Mouse (Mus musculus) cerebellum, adult 2 months (tissue): ENCODE measurements around the gene Mpzl1. TPM values are rescaled to one million over a fixed set of nuclear protein-coding genes. Genes with fewer than 3 reads are reported as not detected.

Experiments used
- DNase-seq, 2 experiments: peaks; one replicate each; pipeline ENCODE4 v3.0.0; 2021
- H3K27ac ChIP-seq: fragments of 200-500 bp; 2 replicates; pipeline ENCODE4 v1.5.1; 2012; ENCODE audit warnings: low read length, control low read depth, inconsistent platforms; ENCODE audit not compliant: insufficient read depth
- H3K27me3 ChIP-seq: fragments of 200-500 bp; 2 replicates; pipeline ENCODE4 v1.6.1; 2012; ENCODE audit warnings: inconsistent platforms, mild to moderate bottlenecking, low read length, moderate library complexity; ENCODE audit not compliant: control insufficient read depth, insufficient read depth
- H3K4me1 ChIP-seq: fragments of 200-500 bp; 2 replicates; pipeline ENCODE4 v1.6.1; 2011; ENCODE audit warnings: low read length; ENCODE audit not compliant: control insufficient read depth, insufficient read depth
- H3K4me3 ChIP-seq: fragments of 200-500 bp; replicated peaks from 2 replicates; pipeline ENCODE3; 2011; ENCODE audit warnings: mild to moderate bottlenecking, low read depth, low read length, control low read depth; ENCODE audit not compliant: insufficient read depth
- CTCF ChIP-seq: fragments of 200-500 bp; IDR thresholded peaks from 2 replicates; pipeline ENCODE4 v1.5.1; 2011; ENCODE audit warnings: low read depth, mild to moderate bottlenecking, control low read depth, low read length, moderate library complexity, borderline replicate concordance; ENCODE audit not compliant: insufficient read depth
- POLR2A ChIP-seq: fragments of 200-500 bp; IDR thresholded peaks from 2 replicates; pipeline ENCODE4 v1.6.1; 2011; ENCODE audit warnings: low read length, control low read depth, borderline replicate concordance; ENCODE audit not compliant: insufficient read depth
- WGBS: fragments of 180-500 bp; shearing (Covaris S2); methylation state at CpG from one replicate; pipeline ENCODE4 v1.1.7; 2018; 5-methylcytosine and 5-hydroxymethylcytosine counted together
- polyA plus RNA-seq: library from polyadenylated mRNA; depleted of rRNA; stranded (reverse); fragments of >200 nt; gene quantifications from 2 replicates; pipeline ENCODE4 v1.2.3, GENCODE M21; 2012

Gene Mpzl1
- polyA plus RNA-seq, 1 experiment: 57.0 TPM

- no peaks in the 10 kb centered on the region for H3K27me3 ChIP-seq
- no peak for DNase-seq
- TF ChIP-seq POLR2A: no peak
- no peak for TF ChIP-seq CTCF
- no peak overlapping the region for H3K27ac ChIP-seq
- WGBS: 28% methylated on average over 3 of the region's 3 CpGs
- H3K4me3 ChIP-seq: no peak overlapping the region
- no peaks in the 10 kb centered on the region for H3K4me1 ChIP-seq
Observed at GRCm38 (mm10) chr1:165676993-165677392, 42.7 kb upstream of the Mpzl1 start.

DNA sequence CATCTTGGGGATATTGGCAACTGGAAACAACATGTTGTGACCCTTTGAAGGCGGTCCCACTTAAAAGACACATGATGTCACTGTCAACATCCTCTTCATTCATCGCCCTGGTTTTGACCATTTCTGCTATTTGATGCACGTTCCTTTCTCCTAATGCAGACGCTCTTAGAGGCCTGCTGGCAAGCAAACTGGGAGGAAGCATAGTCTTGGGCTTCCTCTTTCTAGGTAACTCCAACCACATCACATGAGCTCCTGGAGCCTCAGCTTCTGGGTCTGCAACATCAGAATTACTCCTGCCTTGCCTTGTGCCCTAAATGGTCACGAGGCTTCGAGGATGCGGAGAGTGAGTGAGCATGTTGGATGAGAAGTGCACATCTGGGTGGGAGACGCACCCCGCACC, 40.8 kb upstream of the Mpzl1 start:
- no peak for DNase-seq
- Histone ChIP-seq H3K4me3 (no peak overlapping the region), H3K4me1 (no peaks in the 10 kb centered on the region), H3K27me3 (no peaks in the 10 kb centered on the region), H3K27ac (no peak overlapping the region)
- WGBS: 95% methylated on average over 9 of the region's 9 CpGs
- TF ChIP-seq POLR2A (no peak), CTCF (no peak)

- no peaks in the 10 kb centered on the region for H3K27me3 ChIP-seq
- DNase-seq: no peak
- WGBS: 80% methylated on average over 9 of the region's 9 CpGs
- H3K4me3 ChIP-seq: no peak overlapping the region
- no peak overlapping the region for H3K27ac ChIP-seq
- no peaks in the 10 kb centered on the region for H3K4me1 ChIP-seq
- TF ChIP-seq POLR2A (no peak), CTCF (no peak)
Observed at GRCm38 (mm10) chr1:165672355-165672754, 38.0 kb upstream of the Mpzl1 start.

DNA sequence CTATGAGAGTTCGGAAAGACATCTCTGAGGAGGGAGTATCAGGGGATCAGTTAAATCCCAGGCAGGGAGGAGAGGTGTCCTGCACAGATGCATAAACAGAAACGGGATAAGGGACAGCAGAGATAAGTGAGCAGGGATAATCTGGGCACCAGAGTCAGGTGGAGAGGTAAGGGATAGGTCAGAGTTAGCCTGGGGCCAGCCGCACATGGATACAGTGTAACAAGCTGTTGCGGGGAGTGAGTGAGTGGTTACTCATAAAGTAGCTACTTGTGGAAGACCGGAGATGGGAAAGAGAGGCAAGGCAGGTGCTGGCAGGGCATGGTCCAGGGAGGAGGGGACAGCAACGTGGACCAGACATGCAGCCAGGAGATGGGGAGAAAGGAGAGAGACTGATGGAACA, 35.7 kb upstream of the Mpzl1 start:
- no peak for DNase-seq
- Histone ChIP-seq H3K27me3 (no peaks in the 10 kb centered on the region), H3K27ac (no peak overlapping the region), H3K4me1 (no peaks in the 10 kb centered on the region), H3K4me3 (no peak overlapping the region)
- WGBS: 77% methylated on average over 6 of the region's 6 CpGs
- TF ChIP-seq POLR2A (no peak), CTCF (no peak)

DNA sequence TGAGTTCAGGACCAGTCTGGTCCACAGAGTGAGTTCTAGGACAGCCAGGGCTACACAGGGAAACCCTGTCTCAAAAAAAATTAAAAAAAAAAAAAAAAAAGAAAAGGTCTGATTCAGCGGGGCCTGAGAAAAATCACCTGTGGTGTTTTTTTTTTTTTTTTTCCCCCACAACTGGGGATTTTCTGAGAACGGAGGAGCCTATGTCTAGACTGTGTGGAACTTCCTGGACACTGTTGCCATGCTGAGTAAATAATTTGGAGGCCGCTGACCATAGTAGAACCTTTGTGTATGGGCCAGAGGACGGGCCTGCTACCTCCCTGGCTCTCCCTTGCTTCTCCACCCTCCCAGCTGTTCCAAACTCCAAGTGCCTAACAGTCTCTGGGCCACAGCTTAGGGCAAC, 34.6 kb upstream of the Mpzl1 start:
- H3K4me3 ChIP-seq: no peak overlapping the region
- no peak overlapping the region for H3K27ac ChIP-seq
- DNase-seq: no peak
- no peak for TF ChIP-seq POLR2A
- no peaks in the 10 kb centered on the region for H3K4me1 ChIP-seq
- WGBS: 78% methylated on average over 4 of the region's 4 CpGs
- H3K27me3 ChIP-seq: no peaks in the 10 kb centered on the region

DNA sequence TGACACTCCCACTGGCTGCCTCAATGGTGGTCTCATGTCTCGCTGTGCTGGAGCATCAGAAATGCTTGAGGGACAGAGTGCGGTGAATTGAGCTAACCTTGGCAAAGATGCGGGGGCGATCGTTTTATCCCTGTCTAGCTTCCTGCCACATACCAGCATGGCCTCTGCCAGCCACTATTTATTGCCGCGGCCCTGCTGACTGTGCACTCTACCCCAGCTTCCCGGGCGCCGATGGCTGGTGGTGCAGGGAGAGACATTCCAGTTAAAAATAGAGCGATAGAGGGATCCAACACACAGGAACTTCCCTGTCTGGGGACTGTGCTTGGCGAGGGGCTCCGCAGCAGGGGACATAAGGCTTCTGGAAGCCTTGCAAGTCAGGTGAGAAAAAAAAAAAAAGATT, 33.0 kb upstream of the Mpzl1 start:
- Histone ChIP-seq H3K27ac (no peak overlapping the region), H3K4me3 (no peak overlapping the region), H3K27me3 (no peaks in the 10 kb centered on the region), H3K4me1 (peaks cover 13% of the 10 kb centered on the region)
- no peak for DNase-seq
- TF ChIP-seq POLR2A (no peak), CTCF (no peak)
- WGBS: 60% methylated on average over 13 of the region's 13 CpGs

GRCm38 (mm10) chr1:165666944-165667343, 32.6 kb upstream of the Mpzl1 start:
- Histone ChIP-seq H3K27me3 (no peaks in the 10 kb centered on the region), H3K4me3 (no peak overlapping the region), H3K4me1 (peaks cover 14% of the 10 kb centered on the region), H3K27ac (no peak overlapping the region)
- no peak for DNase-seq
- no peak for TF ChIP-seq POLR2A
- TF ChIP-seq CTCF: no peak
- 93% methylated on average over 6 of the region's 6 CpGs for WGBS

DNA sequence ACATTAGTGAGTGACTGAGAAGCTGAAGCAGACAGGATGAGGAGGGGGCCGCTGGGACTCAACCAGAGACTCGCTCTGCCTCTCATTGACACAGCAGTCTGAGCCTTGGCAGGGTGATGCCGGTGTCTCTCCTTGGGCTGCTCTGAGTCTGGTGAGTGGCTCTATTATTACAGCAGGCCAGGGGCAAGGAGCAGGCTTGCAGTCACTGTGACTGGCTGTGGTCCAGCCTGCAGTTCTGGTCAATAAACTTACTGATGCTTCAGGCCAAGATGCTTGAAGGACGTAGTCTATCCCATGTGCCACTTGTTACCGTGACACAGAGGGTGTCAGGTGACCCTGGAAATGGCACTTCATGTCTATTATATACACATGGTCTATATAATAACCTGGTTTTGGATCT, 31.4 kb upstream of the Mpzl1 start:
- Histone ChIP-seq H3K4me3 (no peak overlapping the region), H3K27ac (no peak overlapping the region), H3K4me1 (peaks cover 14% of the 10 kb centered on the region), H3K27me3 (no peaks in the 10 kb centered on the region)
- DNase-seq: no peak
- WGBS: 78% methylated on average over 5 of the region's 5 CpGs
- TF ChIP-seq POLR2A (no peak), CTCF (no peak)
